Mouse (Mus musculus): ENCODE data around the gene Smtn.

DNA sequence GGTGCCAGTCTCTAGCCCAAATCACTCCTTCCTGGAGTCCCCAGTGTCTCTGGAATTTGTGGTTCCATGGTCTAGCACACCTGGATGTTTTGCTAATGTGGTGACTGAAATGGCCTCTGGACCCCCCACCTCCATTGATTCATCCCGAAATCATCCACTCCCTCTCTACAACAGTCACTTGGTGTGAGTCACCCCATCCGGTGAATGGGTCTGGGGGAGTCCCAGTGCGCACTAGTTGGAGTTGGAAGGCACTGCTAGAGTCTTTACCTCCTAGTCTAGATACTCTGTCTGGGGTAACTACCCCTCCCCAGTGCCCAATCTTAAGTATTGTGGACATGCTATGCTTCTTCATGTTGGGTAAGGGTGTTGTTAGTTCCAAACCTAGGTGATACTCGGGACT is 2.1 kb downstream of the Smtn start:
- TF ChIP-seq CTCF (IDR thresholded peaks at IDR 0.05; ENCODE audit: insufficient read depth, low read length) (no peak), POLR2A (IDR thresholded peaks at IDR 0.05; ENCODE audit: borderline replicate concordance, extremely low read depth, low read depth, low read length) (no peak)

Measured in lung, adult 2 months (tissue).